Mouse (Mus musculus): ENCODE results near the gene Ermard. TPM values are rescaled to one million over a fixed set of nuclear protein-coding genes. Genes with fewer than 3 reads are reported as not detected.

Gene Ermard
- polyA plus RNA-seq, 1 experiment from 2014 or later: 75.0 TPM

DNA sequence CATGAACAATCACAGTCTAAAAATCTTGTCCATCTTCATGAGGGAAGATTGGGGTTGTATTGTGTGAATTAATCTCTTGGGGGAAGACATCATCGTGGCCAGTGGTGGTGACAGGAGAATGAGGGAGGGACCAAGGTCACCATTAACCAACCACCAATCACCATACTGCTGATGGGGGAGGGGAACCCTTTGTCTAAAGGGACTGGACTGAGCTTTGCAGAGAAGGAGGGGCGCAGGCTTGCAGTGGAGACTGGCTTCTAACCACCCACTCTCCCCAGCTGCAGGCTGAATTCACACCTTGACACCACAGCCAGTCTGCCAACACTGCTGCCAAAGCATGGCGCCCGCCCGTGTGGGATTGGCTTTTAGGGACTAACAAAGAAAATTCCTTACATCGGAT is 25.1 kb downstream of the Ermard start:
- no peak for ATAC-seq (ENCODE audit: insufficient number of reproducible peaks, low FRiP score, low TSS enrichment, low read depth)
- Histone ChIP-seq H3K27ac (replicated peaks) (no peak overlapping the region), H3K4me2 (replicated peaks) (peak overlapping the region; percentile 27; the same call in 1 of the 2 replicates), H3K4me1 (peaks cover 6% of the 10 kb centered on the region; the same call in 1 of the 2 replicates), H3K9ac (no peak overlapping the region), H3K36me3 (peaks cover 28% of the 10 kb centered on the region), H3K4me3 (replicated peaks) (no peak overlapping the region), H3K9me3 (replicated peaks) (no peaks in the 10 kb centered on the region), H3K27me3 (no peaks in the 10 kb centered on the region)
- 54% methylated on average over 6 of the region's 6 CpGs for WGBS

DNA sequence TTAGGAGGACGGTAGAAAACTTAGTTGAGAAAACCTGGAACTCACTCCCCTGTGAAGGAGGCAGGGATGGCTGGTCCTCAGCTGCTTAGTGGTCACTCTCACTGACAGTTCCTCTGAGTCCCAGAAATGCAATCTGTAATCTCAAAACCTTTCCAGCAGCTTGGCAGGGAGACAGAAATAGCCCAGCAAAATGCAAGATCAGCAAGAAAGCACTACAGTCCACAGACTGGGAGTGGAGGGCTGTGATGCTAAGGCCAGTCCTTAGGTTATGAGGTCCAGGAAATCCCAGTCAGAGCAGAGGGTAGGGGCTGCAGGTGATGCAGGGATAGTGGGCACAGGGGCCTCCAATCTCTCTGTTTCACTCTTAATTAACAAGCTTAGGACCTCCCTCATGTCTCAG is 25.9 kb downstream of the Ermard start:
- Histone ChIP-seq H3K9me3 (replicated peaks) (no peaks in the 10 kb centered on the region), H3K4me1 (peaks cover 6% of the 10 kb centered on the region; the same call in 1 of the 2 replicates), H3K36me3 (peaks cover 19% of the 10 kb centered on the region), H3K9ac (no peak overlapping the region), H3K27me3 (no peaks in the 10 kb centered on the region), H3K4me3 (replicated peaks) (no peak overlapping the region), H3K4me2 (replicated peaks) (no peak overlapping the region), H3K27ac (replicated peaks) (no peak overlapping the region)
- ATAC-seq (ENCODE audit: insufficient number of reproducible peaks, low FRiP score, low TSS enrichment, low read depth): no peak
- 80% methylated on average over 1 of the region's 1 CpGs for WGBS

DNA sequence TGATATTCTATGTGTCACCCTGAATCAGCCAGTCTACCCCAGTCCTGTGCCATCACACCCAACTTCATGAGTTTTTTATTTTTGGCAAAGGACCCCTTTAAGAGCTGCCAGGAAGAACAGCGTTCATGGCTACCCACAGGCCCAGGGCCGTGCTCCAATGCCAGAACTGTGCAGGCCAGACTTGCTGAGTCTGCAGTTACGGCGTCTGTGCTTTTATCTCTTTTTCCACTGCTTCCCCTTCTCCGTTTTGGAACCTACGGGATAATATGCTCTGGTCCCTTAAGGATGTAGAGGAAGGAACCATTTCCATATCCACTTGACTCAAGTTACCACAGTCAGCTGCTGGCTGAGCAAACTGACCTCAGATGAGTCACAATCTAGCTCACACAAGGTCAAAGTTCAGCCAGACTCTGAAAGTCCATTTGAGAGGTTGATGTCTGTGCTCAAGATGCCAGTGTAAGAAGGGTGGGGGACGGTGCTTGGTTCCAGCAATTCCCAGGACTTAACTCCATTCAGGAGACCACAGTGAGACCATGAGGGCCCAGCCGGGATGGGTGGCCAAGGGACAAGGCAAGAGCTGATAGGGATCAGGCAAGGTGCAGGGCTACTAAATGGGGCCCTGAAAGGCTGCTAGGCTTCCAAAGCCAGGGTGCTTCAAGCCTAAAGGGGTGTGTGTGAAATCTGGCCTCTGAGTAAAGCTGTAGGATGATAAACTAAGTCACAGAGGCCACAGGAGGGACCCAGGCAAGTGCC is 27.2 kb downstream of the Ermard start:
- H3K4me3 ChIP-seq (replicated peaks): no peak overlapping the region
- H3K9ac ChIP-seq: no peak overlapping the region
- H3K4me2 ChIP-seq (replicated peaks): no peak overlapping the region
- ATAC-seq (ENCODE audit: insufficient number of reproducible peaks, low FRiP score, low TSS enrichment, low read depth): no peak
- no peaks in the 10 kb centered on the region for H3K9me3 ChIP-seq (replicated peaks)
- WGBS: 51% methylated on average over 8 of the region's 8 CpGs
- peaks cover 6% of the 10 kb centered on the region; the same call in 1 of the 2 replicates for H3K4me1 ChIP-seq
- H3K27ac ChIP-seq (replicated peaks): no peak overlapping the region
- H3K27me3 ChIP-seq: no peaks in the 10 kb centered on the region
- 0 out of 2 replicates have a peak, but pooled peaks cover 6% of the 10 kb centered on the region for H3K36me3 ChIP-seq

GRCm38 (mm10) chr17:15069124-15069523 is 28.1 kb downstream of the Ermard start:
- Histone ChIP-seq H3K4me2 (replicated peaks) (no peak overlapping the region), H3K36me3 (no peaks in the 10 kb centered on the region), H3K27me3 (no peaks in the 10 kb centered on the region), H3K4me3 (replicated peaks) (no peak overlapping the region), H3K9me3 (replicated peaks) (no peaks in the 10 kb centered on the region), H3K9ac (no peak overlapping the region), H3K4me1 (peaks cover 6% of the 10 kb centered on the region; the same call in 1 of the 2 replicates), H3K27ac (replicated peaks) (no peak overlapping the region)
- no peak for ATAC-seq (ENCODE audit: insufficient number of reproducible peaks, low FRiP score, low TSS enrichment, low read depth)
- 72% methylated on average over 2 of the region's 2 CpGs for WGBS

DNA sequence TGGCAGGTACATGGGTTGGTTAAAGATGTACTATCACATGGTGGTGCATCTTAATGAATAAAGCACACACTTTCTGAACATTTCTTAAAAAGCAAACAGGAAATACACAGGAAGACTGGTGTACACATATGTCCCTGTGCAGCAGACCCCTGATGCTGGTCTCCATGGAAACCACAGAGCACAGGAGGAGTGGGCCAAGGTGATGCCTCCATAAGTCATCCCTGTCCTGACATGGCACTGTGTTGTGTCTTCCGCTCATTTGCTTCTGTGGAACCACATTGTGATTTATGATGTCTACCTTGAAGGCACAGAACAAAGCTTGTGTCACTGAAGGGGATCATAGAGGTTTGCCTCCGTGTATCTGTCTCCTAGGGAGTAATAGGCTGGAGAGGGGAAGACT is 31.2 kb downstream of the Ermard start:
- Histone ChIP-seq H3K27me3 (no peaks in the 10 kb centered on the region), H3K4me2 (replicated peaks) (no peak overlapping the region), H3K36me3 (no peaks in the 10 kb centered on the region), H3K9me3 (replicated peaks) (no peaks in the 10 kb centered on the region), H3K4me1 (no peaks in the 10 kb centered on the region), H3K4me3 (replicated peaks) (no peak overlapping the region), H3K27ac (replicated peaks) (no peak overlapping the region), H3K9ac (no peak overlapping the region)
- 87% methylated on average over 2 of the region's 2 CpGs for WGBS
- no peak for ATAC-seq (ENCODE audit: insufficient number of reproducible peaks, low FRiP score, low TSS enrichment, low read depth)

DNA sequence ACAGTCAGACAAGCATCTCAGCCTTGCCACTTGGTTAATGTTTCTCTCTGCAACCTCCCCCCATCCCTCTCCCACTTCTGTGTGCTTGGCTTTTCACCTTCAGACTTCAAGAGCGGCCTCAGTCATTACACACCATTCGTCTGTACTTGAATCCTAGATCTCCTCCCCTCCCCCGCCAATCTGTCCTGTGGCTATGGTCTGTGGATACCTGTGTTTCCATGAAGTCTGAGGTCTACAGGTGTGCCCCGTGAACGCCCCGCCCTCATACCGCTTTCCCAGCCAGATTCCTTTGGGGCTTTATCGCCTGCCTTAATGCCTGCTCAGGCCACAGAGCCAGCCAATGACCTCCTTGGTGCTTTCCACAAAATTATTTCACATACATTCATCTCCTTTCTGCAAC is 34.0 kb downstream of the Ermard start:
- H3K9me3 ChIP-seq (replicated peaks): no peaks in the 10 kb centered on the region
- H3K4me1 ChIP-seq: no peaks in the 10 kb centered on the region
- H3K4me2 ChIP-seq (replicated peaks): no peak overlapping the region
- no peaks in the 10 kb centered on the region for H3K27me3 ChIP-seq
- H3K36me3 ChIP-seq: no peaks in the 10 kb centered on the region
- H3K9ac ChIP-seq: no peak overlapping the region
- WGBS: 71% methylated on average over 8 of the region's 8 CpGs
- no peak overlapping the region for H3K4me3 ChIP-seq (replicated peaks)
- no peak for ATAC-seq (ENCODE audit: insufficient number of reproducible peaks, low FRiP score, low TSS enrichment, low read depth)
- H3K27ac ChIP-seq (replicated peaks): no peak overlapping the region

- Histone ChIP-seq H3K27ac (replicated peaks) (no peak overlapping the region), H3K4me1 (no peaks in the 10 kb centered on the region), H3K4me2 (replicated peaks) (no peak overlapping the region), H3K9ac (no peak overlapping the region), H3K4me3 (replicated peaks) (no peak overlapping the region), H3K27me3 (no peaks in the 10 kb centered on the region), H3K9me3 (replicated peaks) (no peaks in the 10 kb centered on the region), H3K36me3 (no peaks in the 10 kb centered on the region)
- WGBS: 38% methylated on average over 2 of the region's 2 CpGs
- ATAC-seq (ENCODE audit: insufficient number of reproducible peaks, low FRiP score, low TSS enrichment, low read depth): no peak
These were observed 36.5 kb downstream of the Ermard start for GRCm38 (mm10) chr17:15077536-15077935.

DNA sequence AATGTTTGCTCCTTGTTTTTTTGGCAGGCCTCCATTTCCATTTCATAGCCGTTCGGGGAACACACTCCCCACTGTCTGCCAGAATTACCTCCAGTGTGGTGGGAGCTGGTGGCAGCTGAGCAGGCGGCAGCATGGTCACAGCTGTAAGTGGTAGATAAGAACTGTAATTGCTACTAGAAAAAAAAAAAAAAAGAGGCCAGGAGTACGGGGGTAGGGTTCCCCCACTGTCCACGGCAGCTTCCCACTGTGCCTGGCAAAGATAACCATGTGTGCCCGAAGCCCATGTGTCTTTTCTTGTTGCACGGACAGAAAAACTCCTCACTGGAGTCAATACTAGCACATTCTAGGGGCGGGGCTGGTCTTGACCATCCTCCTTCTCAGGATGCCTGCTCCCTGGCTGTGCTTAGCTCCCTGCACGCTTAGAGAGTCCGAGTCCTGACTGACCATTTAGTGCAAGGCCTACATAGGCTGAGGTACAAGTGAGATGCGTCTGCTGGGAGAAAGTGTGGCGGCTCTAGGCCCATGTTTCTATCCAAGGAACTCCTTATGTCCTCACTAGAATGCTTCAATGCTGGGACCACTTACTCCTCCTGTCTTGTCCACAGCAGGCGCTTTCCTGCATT is 43.3 kb downstream of the Ermard start:
- H3K4me2 ChIP-seq (replicated peaks): no peak overlapping the region
- 67% methylated on average over 13 of the region's 13 CpGs for WGBS
- H3K9me3 ChIP-seq (replicated peaks): no peaks in the 10 kb centered on the region
- ATAC-seq (ENCODE audit: insufficient number of reproducible peaks, low FRiP score, low TSS enrichment, low read depth): no peak
- H3K27ac ChIP-seq (replicated peaks): no peak overlapping the region
- no peak overlapping the region for H3K4me3 ChIP-seq (replicated peaks)
- no peak overlapping the region for H3K9ac ChIP-seq
- no peaks in the 10 kb centered on the region for H3K27me3 ChIP-seq
- H3K36me3 ChIP-seq: no peaks in the 10 kb centered on the region
- peaks cover 11% of the 10 kb centered on the region; the same call in 1 of the 2 replicates for H3K4me1 ChIP-seq

DNA sequence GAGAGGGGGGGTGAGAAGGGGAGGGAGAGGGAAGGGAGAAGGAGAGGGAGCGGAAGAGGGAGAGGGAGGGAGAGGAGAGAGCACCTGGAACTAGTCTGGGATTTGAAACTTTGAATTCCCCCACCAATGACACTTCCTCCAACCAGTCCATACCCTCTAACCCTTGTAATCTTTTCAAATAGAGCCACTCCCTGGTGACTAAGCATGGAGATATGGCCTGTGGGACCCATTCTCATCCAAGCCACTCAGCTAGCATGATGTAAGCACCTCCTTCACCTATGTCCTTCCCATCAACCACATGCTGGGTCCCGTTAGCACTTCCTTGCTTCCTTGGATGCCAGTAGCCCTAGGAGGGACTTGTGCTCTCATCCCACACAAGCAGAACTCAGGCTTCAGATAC is 44.0 kb downstream of the Ermard start:
- no peak for ATAC-seq (ENCODE audit: insufficient number of reproducible peaks, low FRiP score, low TSS enrichment, low read depth)
- H3K9ac ChIP-seq: no peak overlapping the region
- no peak overlapping the region for H3K27ac ChIP-seq (replicated peaks)
- WGBS: 70% methylated on average over 2 of the region's 2 CpGs
- H3K4me3 ChIP-seq (replicated peaks): no peak overlapping the region
- no peaks in the 10 kb centered on the region for H3K27me3 ChIP-seq
- no peaks in the 10 kb centered on the region for H3K36me3 ChIP-seq
- H3K4me2 ChIP-seq (replicated peaks): no peak overlapping the region
- H3K9me3 ChIP-seq (replicated peaks): no peaks in the 10 kb centered on the region
- H3K4me1 ChIP-seq: peaks cover 11% of the 10 kb centered on the region; the same call in 1 of the 2 replicates

DNA sequence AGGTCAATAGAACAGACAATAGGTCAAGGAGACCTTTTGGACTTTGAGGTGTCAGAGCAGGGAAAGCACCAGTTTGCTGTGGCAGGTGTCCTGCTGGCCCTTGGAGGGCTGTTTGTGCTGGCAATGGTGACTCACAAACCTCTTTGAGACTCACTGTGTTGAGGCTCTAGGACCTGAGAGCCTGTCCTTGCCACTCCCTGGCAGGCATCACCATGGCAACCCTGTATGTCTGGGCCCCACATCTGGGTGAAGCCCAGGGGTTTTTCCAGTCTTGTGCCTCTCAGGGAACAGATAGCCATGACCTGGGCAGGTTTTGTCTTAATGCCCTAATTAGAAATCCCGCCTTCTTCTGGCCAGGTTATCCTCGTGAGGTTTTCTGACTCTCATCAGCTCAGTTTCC is 47.2 kb downstream of the Ermard start:
- no peak for ATAC-seq (ENCODE audit: insufficient number of reproducible peaks, low FRiP score, low TSS enrichment, low read depth)
- no peak overlapping the region for H3K9ac ChIP-seq
- no peaks in the 10 kb centered on the region for H3K36me3 ChIP-seq
- no peaks in the 10 kb centered on the region for H3K27me3 ChIP-seq
- H3K4me1 ChIP-seq: peaks cover 11% of the 10 kb centered on the region; the same call in 1 of the 2 replicates
- no peak overlapping the region for H3K4me2 ChIP-seq (replicated peaks)
- no peak overlapping the region for H3K27ac ChIP-seq (replicated peaks)
- H3K9me3 ChIP-seq (replicated peaks): no peaks in the 10 kb centered on the region
- H3K4me3 ChIP-seq (replicated peaks): no peak overlapping the region
- 28% methylated on average over 2 of the region's 2 CpGs for WGBS

- H3K4me2 ChIP-seq (replicated peaks): 0 out of 2 replicates have a peak overlapping the region, but pooled peaks have one; percentile 19
- ATAC-seq (ENCODE audit: insufficient number of reproducible peaks, low FRiP score, low TSS enrichment, low read depth): peak; percentile 71; the same call in 1 of the 2 replicates
- no peaks in the 10 kb centered on the region for H3K27me3 ChIP-seq
- 10% methylated on average over 8 of the region's 8 CpGs for WGBS
- H3K27ac ChIP-seq (replicated peaks): no peak overlapping the region
- H3K9ac ChIP-seq: no peak overlapping the region
- peaks cover 11% of the 10 kb centered on the region; the same call in 1 of the 2 replicates for H3K4me1 ChIP-seq
- no peaks in the 10 kb centered on the region for H3K36me3 ChIP-seq
- H3K4me3 ChIP-seq (replicated peaks): no peak overlapping the region
- H3K9me3 ChIP-seq (replicated peaks): no peaks in the 10 kb centered on the region
These were observed 47.6 kb downstream of the Ermard start for GRCm38 (mm10) chr17:15088591-15089001.

Data from embryonic facial prominence, embryonic 15.5 days (tissue).